Mouse (Mus musculus) retina, postnatal 7 days (tissue): ENCODE measurements around the gene Chka.

ENCODE experiments used
- DNase-seq: peaks from one replicate; pipeline ENCODE4 v3.0.0-alpha.2; 2012; ENCODE audit warnings: low read depth, low spot score

Chka gene

DNA sequence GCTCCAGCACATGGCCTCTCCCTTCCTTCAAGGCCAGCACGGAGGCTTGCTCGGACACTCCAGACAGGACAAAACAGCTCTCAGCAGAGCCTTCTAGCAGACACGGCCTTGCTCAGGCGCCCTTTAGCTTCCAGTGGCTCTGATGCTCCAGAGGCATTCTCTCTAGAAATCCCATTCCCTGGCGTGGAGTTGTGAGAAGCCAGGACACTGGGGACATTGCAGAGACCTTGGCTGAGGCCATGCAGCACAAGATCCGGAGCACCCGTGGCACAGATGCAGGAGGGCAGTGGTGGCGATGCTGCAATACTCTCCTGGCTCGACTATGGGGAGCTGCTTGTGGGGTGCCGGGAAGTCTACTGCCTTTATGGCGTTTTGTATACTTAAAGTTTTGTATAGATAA lies 65.2 kb downstream of the Chka start:
- no peak for DNase-seq

DNA sequence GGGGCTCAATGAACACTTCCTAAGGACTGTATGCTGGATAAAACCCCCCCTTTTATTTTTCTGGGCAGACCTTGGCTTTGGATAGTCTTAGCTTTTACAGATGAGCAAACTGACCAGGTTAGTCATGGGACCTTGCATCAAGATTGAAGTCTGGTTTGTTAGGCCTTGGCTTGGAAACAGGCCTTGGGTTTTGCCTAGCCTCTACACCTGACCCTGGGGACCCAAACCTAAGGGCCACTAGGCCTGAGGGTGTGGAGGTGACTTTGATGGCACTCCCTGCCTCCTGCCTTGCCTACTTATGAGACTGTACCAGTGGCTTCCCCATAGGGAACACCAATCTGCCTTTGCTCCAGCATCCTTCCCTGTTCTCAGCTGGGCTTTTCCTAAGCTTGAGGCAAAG lies 68.4 kb downstream of the Chka start:
- no peak for DNase-seq

DNA sequence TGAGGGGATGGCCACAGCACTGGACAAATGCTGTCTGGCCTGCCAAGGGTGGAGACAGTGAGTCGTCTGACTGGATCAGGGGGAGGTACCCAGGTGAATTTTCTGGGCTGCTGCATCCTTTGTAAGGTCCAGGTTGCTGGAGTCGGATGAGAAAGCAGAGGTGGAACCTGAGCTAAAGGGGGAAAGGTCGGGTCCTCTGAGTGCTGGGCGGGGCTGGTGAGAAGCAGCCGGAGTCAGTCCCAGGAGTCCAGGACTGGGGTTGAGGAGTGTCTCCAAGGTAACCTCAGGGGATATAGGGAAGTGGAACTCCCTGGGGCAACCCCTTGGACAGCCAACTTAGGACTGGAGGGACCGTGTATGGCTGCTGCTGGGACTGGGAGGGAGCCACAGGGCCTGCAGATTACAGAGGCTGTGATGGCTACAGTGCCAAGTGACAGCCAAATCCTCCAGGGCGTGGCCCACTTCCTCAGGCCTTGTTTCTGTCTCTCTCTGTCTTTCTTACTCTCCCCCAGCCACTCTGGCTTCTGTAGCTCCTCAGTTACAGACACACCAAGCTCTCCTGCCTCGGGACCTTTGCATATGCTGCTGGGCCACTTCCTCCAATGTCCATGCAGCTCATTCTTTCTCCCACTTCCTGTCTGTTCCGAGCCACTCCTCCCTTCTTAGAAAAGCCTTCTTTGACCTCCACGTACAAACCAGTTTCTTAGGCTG lies 71.2 kb downstream of the Chka start:
- no peak for DNase-seq

DNA sequence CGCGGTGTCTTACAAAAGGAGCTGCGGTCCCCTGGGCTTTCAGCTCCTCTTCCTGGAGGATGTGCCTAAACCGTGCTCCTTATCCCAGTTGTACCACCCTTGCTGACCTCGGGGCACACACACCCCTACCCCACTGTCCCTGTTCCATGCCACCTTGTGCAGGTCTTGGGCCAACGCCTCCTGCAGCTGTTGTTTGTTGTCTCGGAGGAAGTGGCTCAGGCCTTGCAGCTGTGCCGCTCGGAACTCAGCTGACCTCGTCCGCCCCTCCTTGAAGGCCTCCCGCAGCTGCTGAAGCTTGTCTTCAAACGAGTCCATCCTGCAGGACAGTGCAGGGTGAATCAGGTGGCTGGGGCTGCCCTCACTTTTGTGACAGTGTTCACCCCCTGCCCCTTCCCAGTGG lies 72.0 kb downstream of the Chka start:
- no peak for DNase-seq

DNA sequence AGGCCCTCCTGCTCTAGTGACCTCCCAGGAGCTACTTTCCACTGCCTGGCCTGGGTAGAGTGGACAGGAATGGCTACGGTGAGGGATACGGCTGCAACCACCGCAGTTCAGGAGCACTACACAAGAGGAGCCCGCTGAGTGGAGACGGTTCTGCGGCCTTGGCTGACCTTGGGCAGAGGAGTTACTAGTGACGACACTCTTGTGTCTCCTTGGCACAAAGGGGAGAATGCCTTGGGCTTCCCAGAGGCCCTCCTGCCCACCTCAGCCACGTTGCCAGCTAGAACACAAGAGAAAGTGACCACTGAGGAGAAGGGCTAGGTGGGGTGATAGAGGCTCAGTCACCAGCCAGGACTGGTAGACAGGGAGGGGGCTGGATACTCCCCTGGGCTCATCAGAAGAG lies 72.6 kb downstream of the Chka start:
- no peak for DNase-seq

DNA sequence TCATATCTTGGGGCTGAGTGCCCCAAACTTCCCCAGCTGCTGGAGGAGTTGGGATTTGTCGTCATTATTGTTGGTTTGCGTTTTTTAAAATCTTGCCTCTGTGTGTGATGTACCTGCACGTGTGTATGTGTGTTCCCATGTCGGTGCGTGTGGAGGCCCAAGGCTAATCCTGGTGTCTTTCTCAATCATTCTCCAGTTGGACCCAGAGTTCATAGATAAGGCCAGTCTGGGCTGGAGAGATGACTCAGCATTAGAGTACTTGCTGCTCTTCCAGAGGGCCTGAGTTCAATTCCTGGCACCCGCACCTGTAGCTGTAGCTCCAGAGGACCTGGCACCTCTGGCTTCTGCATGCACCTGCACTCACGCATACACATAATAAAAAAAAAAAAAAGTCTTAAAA lies 73.3 kb downstream of the Chka start:
- DNase-seq: no peak

DNA sequence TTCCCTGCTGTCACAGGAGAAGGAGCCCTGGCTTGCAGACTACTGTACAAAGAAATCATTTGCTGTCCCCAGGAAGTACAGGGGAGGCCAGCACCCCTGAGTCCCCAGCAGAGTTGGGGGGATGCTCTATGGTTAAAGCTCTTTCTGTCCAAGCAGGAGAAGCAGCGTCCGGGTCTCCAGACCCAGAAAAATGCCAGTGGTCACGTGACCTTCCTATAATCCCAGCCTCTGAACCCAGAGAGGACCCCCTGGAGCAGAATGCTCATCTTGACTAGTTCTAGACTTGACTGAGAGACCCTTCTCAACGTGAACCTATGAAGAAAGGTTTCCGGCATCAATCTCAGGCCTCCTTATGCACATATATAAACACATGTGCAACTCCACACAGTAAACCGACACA lies 74.3 kb downstream of the Chka start:
- DNase-seq: no peak

DNA sequence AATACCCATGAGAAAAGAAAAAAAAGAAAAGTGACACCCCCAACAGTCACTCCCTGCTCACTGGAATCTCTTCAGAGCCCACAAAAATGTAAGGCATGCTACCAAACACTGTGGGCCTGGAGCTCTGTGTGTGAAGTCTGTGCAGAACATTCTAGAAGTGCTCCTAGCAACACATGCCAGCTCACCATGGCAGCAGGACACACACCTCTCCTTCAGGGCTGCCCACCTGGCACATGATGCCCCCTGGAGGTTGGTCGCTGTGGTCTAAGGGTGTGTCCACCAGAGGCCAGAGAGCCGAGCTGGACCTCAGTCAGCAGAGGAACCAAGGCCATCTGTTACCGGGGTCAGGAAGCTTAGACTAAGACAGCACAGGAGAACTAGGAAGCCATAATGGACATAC lies 74.7 kb downstream of the Chka start:
- no peak for DNase-seq

DNA sequence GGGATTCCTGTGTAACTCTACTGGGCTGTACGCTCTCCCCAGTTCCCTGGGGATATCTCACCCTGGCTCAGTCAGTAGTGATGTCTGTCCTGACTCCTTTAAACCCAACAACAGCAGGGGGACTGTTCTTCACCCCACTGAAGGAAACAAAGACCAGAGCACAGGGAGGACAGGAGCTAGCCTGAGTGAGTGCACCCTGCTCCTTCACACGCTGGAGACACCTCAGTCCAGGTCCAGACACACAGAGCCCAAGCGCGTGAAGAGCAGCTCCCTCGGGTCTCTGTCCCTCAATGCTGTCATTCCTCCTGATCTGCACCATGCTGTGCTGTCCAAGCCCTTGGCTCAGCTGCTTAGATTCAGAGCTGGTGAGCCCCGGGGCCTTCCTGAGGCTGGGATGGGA lies 75.1 kb downstream of the Chka start:
- no peak for DNase-seq

DNA sequence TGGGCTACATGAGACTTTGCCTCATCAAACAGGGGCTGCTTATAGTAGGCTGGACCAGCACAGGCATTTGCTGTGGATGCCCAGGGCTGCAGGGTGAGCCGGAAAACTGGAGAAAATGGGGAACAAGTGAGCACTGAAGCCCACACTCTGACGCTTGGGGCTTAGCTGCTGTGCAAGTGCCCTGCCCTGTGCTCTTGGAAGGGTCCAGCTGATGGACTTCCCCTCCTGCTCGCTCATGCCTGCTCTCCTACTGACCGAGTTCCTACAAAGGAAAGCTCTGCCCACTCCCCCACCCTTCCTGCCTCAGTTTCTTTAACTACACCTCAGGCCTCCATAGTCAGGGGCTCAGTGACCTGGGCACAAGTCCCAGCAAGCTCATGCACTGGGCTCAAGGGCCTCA lies 76.4 kb downstream of the Chka start:
- no peak for DNase-seq

DNA sequence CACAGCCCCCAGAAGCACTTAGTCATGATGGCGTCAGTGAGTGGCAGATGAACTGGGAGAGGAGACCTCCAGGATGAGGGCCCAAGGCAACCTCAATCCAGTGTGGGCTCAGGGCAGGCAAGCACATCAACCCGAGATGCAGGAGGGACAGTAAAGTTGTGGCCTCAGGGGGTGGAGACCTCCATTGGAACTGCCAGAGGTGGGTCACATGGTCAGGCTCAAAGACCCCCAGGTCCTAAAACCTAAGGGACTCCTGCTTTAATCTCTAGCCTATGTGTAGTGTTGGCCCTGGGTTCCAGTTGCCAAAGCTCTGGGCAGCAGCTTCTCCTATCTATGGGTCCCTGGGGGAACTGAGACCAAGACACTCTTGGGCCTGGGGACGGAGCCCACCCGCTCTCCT lies 77.2 kb downstream of the Chka start:
- DNase-seq: no peak

DNA sequence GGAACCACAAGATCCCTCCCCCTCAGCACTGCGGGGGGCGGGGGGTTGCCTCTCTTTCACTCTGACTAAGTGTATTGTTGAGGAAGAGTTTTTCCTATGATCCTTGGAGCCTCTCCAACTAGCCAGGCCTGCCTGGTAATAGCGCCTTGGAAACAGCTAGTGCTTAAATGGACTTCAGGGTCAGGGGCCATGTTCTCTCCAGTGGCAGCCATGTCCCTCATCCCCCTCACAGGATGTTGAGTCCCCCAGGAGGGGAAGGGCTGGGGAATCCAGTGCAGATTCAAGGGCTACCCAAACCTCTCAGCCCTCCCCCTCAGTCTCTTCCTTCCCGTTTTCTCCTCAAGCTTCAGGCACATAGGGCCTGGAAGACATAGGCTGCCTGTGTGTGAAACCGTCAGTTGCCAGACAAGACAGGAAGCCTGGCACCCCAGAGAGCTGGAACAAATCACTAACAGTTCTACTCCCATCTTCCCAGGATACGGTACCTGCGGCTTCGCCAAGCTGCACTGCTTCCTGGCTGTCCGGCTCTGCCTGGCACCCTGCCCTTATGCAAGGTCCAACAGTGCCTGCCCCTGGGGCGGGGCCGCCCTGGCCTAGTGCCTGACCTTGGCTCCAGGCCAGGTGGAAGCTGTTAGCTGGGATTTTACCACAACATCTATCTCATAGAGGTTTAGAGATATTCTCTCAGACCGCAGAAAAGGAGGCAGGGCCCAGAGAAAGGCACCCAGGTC lies 77.8 kb downstream of the Chka start, which contains the start of gene Aldh3b1:
Gene Aldh3b1 (minus strand): TSS at position 598 of the 731 bp plus-strand sequence.
- no peak for DNase-seq

DNA sequence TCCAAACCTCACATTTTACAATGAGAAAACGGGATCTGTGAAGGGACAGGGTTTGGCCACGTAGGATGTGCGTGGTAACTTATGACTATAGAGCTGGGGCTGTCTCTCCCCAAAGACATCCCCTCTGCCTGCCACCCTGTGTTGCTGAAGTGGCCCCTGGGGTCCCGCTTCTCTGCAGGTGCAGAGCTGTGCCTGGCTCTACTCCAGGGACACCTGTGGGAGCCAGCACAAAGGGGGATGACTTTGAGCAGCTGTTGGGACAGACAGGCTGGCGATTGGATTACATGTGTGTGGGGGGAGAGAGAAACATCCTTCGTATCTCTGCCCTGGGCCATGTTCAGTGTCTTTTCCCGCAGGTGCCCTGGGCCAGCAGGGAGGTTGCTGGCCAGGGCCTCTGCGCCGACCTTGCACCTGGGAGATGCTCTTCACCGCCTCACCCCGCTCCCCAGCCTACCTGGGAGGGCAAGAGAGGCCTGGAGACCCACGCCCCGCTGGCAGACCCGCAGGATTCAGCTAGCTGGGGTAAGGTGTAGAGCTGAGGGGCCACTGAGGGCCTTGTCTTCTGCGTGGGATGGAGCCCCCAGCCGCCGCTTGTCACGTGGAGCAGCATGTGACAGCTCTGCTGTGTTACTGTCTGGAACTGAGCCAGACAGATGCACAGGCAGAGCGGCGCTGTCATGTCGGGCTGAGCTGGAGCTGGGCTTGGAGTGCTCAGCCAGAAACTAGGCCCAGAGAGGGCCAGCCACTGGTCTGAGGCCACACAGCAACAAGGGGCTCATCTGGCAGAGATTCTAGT lies 78.9 kb downstream of the Chka start:
- no peak for DNase-seq

DNA sequence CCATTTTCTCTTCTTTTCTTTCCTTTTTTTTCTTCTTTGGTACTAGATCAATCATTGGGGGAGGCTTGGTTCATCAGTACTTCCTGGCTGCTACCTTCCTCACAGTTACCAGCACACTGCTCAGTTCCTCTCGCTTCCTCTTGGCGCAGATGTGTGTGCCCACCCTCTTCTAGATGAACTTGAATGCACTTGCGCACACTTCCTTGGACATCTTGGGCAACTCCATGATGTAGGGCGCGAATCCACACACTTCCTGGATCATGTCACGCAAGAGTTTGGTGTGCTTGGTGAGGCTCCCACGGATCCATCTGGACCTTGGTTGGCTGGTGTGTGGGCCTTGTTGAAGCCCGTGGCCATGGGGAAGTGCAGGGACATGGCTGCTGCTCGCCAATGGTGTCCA lies 80.1 kb downstream of the Chka start:
- DNase-seq: no peak

DNA sequence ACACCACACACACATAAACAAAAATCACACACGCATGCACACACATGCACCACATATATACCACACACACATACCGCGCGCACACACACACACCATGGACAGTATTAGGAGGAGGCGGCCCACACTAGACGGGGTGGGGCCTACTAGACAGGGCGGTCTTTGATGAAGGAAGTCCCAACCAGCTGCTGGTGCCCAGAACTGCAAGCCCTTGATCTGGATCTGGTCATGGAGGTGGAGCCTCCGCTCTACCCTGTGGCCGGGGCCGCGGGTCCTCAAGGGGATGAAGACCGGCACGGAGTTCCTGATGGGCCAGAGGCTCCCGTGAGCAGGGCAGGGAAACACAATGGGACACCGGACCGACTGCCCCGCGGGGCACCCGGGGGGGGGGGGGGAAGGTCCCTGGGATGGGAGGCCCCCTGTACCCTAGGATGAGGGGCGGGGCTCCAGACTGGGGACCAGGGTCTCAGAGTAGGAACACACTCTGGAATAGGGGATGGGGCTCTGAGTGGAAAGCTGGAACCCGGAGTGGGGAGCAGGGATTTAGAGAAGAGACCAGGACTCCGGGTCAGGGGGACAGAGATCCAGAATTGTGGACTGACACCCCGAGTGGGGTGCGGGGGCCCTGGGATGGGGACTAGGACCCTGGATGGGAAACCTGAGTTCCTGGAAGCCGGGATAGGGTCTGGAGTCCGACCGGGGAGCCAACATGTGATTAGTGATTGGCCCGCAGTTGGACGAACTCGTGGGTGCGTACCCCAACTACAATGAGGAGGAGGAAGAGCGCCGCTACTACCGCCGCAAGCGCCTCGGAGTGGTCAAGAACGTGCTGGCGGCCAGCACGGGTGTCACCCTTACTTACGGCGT lies 83.7 kb downstream of the Chka start, which contains the start of gene Unc93b1:
Gene Unc93b1 (plus strand): TSS at position 155 of the 864 bp plus-strand sequence.
- no peak for DNase-seq

DNA sequence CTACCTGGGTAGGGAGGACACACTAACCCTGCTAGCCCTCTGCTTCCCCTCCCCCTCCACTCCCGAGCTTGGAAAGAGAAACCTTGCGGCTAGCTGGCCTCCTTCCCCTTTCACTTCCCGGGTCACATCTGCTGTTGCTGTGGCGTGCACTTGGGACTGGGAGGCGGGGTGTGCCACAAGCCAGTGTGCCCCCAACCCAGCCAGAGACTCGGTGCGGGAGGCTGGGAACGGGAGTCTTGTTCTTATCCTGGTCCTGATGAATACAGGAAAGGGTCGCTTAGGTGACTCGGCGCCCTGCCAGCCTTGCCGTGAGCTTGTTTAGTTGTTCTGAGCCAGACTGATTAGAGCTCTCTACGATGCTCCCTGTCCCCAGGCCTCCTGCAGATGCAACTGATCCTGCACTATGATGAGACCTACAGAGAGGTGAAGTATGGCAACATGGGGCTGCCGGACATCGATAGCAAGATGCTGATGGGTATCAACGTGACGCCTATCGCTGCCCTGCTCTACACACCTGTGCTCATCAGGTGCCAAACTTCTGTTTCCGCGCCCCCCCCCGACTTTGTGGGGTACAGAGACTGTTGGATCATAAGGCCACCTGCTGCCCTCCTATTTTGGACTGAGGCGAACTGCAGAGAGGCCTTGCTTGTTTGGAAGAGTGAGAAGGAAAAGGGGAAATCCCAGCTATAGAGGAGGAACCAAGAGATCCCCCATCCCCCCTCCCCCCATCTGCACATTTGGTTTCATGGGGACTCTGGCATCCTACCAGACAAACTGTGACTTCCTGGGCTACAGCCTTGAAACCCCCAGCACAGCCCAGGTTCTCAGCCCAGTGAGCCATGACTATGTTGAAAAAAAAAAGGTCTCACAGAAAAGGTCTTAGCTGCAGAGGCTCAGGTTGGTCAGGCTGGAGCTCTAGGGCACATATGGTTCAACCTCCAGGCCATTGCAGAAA lies 84.6 kb downstream of the Chka start:
- no peak for DNase-seq

DNA sequence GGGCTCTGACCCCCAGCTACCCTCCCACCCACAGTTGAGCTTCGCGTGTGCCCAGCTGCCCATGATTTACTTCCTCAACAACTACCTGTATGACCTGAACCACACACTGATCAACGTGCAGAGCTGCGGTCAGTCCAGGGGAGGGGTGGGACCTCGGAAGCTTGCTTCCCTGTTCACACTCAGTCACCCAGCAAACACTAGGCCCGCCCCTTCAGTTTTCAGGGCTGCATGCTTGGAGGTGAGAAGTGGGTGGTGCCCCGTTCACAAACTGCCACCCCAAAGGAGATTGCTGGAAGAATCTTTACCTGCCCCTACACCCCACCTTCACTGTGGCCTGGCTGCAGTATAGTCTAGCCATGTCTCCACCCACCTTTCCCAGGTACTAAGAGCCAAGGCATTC lies 90.7 kb downstream of the Chka start:
- DNase-seq: no peak

DNA sequence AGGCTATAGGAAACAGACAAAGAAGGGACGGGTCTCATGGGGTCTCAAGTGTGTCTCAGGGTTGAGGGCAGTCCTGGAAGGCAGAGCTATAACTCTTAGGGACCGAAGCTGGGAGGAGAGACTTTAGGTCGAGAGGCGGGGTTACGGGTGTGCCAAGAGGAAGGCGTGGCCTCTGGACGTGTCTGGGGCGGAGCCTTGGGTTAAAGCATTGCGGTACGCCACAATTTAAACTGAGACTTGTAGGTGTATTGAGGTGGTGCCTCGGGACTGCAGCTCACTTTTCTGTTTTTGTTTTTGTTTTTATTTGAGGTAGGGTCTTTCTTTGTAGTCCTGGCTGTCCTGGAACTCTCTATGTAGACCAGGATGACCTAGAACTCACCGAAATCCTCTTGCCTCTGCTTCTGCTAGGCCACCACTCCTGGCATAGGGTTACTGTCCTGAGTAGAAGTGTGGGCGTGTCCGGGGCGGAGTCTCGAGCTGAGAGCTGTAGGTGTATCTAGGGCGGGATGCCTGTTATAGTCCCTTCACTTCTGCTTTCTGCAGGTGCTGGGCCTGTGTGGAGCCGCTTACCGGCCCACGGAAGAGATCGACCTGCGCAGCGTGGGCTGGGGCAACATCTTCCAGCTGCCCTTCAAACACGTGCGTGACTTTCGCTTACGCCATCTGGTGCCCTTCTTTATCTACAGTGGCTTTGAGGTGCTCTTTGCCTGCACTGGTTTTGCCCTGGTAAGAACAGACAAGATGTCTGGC lies 91.6 kb downstream of the Chka start:
- no peak for DNase-seq
